Mouse (Mus musculus): ENCODE results near the gene Pde4dip.

The Pde4dip gene

DNA sequence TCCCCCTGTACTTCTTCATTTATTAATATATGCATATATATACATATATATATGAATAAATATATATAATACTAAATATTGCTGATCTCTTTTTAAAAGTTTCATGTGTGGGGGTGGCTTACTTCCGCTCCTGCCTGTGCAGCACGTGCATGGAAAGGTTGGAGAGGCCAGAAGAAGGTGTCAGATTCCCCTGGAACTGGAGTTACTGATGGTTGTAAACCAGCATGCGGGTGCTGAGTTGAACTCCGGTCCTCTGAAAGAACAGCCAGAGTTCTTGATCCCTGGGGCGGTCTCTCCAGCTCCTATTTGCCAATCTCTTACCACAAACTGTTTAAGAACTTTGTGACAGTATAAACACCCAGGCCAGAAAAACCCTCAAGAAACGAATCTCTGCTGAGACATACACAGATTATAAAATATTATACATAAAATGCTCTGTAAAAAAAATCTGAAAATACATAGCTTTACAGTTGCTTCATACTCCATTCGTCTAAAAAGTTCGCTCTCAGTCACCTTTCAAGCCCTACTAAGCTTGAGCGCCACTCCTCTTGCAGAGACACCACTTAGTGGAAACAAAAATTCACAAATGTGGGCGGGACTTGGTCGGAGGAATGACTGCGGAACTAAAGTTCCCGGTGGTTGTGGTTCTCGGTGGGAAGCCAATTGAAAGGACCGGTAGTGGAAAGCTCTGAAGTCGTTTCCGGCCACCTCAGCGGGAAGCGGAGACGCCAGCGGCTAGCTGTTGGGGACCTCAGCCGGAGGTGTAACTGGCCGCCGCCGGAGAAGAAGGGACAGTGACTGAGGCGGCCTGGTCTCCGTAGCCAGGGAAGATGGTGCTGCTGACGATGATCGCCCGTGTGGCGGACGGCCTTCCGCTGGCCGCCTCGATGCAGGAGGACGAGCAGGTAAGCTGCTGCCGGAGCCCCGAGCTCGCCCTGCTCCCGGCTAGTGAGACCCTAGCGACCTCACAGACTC lies 12.3 kb upstream of the Pde4dip start, which contains the start of gene Sec22b:
Sec22b (plus strand) TSS at position 675 of the 975 bp plus-strand sequence.
- peak; percentile 96 for DNase-seq (ENCODE audit: low spot score)

DNA sequence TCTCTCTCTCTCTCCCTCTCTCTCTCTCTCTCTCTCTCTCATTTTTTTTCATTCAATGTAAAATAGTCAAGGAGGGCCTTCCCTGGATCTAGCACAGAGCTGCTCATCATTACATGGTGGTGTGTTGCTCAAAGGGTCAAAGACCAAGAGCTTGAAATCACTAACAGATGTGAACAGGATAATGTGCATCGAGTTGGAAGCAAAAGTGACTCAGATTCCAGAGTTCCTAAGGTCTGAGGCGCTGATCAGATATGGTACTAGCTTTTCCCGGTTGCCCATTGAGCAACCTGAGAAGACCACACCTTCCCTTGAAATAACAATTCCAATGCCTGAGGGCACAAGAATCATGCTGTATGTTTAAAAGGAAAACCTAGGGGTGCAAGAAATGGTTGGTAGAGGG lies 9.9 kb upstream of the Pde4dip start:
- DNase-seq (ENCODE audit: low spot score), result peak; percentile 35

DNA sequence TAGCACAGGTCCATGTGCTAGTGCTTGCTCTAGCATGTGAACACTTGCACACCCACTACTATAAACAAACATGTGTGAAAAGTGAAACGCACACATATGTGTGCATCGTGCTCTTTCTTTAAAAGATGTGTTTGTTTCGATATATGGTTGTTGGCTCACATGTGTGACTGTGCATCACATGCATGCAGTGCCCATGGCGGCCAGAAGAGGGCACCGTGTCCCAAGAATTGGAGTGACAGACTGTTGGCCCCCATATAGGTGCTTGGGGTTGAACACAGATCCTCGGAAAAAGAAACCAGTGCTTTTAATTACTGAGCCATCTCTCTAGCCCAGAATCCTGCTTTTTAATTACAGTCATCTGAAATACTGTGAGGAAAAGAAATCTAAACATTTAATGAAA lies 6.2 kb upstream of the Pde4dip start:
- DNase-seq (ENCODE audit: low spot score), result peak; percentile 64

DNA sequence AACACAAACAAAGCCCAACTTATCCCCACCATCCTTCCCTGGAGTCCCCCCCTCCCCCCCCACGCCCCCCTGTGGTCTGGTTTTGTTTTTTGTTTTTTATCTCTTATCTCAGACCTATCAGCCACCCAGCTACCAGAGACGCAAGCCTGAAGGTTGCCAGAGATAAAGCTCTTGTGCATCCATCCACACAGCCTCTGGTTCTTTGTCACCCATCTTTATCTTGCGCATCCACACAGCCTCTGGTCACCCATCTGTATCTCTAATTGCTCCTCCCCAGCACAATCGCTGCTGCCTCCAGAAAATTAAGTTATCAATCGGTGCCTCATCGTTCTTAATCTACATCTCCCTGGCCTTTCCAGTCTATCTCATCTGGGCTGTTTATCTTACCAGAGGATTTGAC lies 1.7 kb upstream of the Pde4dip start:
- DNase-seq (ENCODE audit: low spot score), result no peak

DNA sequence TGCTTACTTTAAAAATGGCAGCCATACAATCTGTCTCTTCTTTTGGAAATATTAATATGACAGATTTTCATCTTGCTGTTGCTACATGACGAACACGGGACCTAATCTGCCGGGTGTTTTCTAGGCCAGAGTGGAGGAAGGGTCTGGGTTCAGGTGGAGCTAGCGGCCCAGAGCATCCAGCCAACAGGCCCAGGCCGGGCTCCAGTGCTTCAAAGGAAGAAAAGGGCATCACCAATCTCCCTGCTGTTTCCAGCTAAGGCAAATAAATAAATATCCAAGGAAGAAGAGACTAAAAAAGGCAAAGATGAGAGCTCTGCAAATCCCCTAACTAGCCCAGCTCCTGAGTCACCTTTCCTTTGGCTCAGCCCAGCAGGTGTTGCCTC lies 731 bp downstream of the Pde4dip start:
- DNase-seq (ENCODE audit: low spot score), result no peak

DNA sequence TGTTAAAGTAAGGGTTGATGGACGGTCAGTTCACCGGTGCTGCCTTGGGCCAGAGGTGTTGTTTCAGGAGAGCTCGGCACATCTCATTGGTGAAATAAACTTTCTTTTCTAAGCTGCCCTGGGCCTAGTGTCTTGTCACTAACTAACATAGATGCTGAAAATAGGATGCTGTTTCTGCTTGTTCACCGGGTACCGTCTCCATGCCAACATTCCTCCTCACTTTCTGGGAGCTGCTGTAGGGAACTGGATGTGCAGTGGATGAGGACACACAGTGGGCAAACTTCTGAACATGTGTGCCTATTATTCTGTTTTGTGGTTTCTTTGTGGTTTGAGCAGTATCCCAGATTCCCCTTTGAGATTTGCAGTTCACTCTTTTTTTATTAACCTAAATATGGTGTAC lies 6.9 kb downstream of the Pde4dip start:
- no peak for DNase-seq (ENCODE audit: low spot score)

DNA sequence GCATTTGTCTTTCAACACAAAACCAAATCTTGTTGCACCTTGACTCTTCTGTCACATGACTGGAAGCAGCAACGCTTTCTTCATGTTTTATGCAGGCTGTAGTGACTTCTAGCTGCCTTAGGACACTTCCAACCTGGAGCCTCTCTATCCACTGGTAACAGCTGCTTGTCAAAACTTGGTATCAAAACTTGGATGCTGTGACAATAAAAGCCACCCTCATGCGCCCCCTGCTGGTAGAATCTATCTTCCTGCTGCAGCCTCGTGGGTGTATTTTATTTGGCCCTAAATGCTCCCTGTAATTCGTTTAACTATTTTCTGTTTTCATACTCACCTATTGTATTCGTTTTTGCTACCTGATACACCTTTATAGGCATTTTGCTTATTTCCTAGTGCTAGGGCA lies 9.3 kb downstream of the Pde4dip start:
- DNase-seq (ENCODE audit: low spot score), result peak; percentile 88

DNA sequence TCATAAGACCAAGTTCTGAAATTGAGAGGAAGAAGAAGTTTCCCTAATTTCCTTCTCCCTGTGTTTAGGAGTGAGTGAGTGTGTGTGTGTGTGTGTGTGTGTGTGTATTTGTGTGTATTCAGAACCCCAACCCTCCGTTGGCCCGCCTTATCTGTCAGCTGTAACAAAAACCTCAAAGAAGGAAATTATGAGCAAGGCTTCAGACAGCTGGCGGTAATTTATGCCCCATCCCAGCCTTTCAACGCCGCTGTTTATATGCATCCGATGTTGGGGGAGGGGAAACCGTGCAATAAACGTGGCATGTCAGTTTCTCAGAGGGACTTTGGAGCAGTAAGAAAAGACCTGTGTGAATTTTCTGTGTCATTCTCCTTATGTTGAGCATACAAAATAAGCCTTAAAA lies 12.2 kb downstream of the Pde4dip start:
- DNase-seq (ENCODE audit: low spot score), result peak; percentile 46

DNA sequence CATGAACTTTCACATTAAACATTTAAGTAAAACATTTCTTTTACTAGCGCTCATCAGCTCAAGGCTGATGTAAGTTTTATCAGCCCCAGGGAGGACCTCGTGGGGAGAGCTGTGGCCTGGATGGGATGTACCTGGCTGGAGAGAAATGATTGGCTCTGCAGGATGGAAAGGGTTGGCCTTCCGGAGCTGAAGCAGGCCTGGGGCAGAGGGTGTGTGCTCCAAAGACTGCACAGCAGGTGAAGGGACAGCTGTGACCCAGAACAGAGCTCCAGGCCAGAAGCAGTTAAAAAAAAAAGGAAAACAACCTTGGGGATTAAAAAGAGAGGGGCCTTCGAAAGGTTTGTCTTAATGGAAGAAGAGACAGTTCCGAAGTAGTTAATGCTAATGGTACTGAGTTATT lies 13.7 kb downstream of the Pde4dip start:
- DNase-seq (ENCODE audit: low spot score), result no peak

DNA sequence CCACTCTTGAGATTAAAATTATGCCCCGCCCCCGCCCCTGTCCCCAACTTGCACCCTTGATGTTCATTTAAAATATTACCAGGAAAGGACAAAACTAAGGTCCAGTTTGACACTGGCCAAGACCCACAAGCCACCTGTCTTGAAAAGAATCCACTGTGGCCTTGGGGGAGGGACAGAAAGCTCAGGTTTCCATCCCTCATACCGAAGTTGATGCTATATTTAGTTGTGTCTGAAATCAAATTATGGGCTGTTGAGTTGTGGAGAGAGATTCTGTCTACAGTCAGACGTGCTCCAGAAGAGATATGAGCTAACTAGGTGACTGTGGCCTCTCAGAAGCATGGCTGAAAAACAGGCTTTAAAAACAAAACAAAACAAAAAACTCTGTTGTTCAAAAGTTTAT lies 18.8 kb downstream of the Pde4dip start:
- no peak for DNase-seq (ENCODE audit: low spot score)

DNA sequence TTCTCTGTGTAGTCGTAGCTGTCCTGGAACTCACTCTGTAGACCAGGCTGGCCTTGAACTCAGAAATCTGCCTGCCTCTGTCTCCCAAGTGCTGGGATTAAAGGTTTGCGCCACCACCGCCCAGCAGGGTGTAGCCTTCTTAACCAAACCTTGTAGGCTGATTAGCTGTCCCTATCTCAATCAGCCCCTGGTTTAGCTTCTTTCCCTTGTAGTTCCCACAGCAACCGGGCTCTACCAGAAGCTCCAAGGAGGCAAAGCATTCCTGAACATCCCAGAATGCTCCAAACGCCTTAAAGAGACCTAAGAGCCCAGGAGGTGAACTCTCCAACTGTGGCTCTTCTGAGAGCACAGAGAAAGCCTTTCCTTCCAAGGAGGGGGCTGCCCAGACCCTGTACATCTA lies 19.8 kb downstream of the Pde4dip start:
- peak; percentile 9 for DNase-seq (ENCODE audit: low spot score)

DNA sequence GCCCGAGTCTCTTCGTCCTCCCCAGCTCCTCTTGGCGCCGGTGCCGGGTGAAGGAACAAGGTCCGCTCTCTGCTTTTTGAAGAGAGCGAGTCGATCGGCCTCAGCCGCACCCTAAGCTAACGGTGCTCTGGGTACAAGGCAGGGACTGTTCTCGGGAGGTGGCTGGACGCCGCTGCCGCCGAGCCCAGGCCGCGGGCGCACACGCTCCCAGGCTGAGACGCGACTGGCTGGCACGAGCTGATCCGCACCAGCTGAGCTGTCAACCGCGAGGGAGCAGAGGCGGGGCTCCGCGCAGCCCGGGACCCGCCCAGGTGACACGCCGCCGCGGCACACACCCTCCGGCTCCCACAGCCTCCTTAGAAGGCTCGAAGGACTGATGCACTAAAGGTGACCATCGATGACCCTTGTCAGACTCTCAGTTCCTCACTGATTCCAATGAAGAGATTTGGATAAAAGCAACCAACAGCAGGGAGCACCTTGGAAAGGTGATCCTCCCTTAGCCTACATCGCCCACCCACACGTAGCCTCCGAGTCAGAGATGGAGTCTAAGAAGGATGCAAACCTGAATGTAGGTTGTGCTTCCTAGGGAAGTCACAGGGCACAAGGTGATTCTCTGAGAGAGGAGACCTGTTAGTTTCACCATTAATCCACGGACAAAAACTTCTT lies 20.4 kb downstream of the Pde4dip start:
- DNase-seq (ENCODE audit: low spot score), result peak; percentile 65

DNA sequence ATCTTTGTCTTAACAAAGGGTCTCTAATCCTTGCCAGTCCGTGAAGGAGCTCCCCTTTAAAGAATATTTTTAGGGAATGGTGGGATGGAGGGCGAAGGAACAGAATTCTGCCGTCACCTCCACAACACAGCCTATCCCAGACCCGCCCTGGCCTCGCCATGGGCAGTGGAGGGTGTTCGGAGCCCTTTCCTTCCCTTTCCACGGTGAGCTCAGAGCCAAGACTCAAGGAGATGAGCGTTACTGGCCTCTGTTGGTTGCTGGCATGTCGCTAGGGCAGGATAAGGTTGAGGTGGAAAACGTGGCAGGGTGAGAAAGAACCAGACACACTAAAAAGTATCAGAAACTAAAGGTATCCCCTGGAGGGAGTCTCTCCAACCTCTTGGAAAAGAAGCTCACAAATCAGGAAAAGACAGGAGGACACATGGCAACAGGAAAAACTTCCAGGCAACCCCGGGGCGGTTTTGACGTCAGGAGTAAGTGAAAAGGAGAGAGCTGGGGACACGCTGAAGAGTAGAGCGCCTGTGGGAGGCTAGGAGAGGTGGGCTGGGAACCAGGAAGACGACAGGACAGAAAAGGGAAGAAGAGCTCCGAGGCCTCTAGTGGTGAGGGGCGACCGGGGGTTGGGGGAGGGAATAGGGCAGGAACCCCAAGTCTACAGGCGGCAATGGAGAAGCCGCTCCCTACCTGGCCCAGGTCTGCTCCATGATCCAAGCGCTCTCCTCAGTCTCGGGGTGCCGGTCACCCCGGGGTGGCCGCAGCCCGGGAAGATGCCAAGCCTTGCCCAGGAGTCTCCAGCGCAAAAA lies 21.1 kb downstream of the Pde4dip start:
- DNase-seq (ENCODE audit: low spot score), result peak; percentile 23

DNA sequence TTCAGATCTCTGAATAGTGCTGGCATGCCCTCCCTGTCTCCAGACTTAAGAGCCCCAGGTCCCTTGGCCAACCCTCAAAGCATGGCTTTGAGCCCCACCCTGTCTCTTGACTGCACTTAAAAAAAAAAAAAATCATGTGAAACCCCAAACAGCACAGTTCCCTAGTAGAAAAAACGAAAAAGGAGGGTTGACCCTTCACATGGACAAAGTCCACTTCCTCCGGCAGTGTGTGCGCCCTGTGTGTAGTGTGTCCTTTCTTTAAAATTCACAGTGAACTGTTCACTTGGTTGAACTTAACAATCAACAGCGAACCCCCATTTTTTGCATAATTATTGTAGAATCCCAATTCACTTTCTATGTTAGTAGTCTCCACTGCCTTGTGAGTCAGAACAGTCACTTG lies 21.8 kb downstream of the Pde4dip start:
- no peak for DNase-seq (ENCODE audit: low spot score)

DNA sequence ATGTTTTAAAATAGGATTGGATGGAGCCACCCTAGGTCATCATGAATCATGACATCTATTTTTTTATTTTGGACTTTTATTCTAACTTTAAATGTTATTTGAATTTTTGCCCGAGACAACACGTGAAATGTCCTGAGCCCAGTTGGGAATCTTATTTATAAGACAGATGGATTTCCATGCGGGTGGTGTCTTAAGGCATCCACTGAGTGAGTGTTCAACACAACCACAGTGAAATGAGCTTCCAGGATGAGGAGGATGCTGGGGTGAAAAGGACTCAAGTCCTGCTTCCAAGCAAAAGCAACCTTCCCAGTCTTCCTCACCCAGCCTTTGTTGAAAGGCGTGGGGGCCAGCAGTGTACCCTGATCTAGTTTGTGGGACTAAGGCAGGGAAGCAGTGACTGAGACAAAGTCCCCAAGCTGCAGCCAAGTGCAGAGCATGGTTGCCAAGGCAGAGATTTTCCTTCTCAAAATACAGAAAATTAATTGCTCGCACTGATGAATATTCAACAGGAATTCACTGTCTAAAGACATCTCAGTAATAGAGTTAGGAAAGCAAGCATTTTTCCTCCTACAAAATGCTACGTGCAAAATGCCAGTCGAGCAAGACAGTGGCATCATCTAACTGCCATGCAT lies 27.6 kb downstream of the Pde4dip start:
- no peak for DNase-seq (ENCODE audit: low spot score)

DNA sequence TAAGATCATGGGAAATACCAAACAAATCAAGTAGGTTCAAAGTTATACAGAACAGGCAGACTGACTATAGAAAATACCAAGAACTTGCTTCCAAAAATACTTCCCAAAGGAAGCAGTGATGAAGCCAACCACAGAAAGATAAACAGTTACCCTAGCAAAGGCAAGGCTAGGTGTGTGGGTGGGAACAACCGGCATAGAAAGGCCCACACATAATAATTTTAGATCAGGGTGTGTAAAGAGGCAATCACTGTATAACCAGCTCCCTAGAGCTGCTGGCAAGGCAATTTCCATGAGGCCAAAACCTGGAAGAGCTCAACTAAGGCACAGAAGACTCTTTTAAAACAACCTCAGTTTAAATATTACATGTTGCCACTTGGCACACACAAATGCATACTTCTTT lies 29.1 kb downstream of the Pde4dip start:
- no peak for DNase-seq (ENCODE audit: low spot score)

DNA sequence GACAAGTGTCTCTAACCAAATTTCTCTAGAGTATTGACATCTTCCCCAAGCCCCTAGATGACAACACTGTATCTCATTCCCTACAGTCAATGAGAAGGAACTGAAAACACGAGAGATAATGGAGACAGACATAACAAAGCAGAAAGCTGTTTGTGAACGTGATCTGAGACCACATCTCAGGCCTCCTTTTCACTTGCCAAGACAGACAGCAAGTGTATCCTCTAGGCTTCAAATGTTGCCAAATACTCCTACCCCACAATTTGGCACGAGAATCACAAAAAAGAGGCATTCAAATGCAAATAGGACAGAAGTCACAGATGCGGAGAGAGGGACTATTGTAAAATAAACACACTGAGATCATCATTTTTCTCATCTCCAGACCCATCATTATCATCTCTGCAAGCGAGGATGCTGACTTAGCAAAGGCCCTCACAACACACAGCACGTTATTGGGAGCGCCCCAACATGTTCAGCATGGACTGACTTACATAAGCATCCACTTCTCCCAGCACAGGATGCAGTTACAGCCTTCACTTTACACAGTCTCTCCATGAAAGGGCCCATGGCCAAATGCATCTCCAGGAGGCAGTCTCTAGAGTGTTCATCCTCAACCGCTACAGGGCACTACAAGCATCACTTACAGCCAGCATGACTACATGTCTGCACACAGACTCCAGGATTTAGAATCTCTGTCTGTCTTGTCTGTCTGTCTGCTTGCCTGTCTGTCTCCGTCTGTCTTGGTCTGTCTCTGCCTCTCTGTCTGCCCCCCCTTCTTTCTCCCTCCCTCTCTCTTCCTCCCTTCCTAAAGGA lies 33.7 kb downstream of the Pde4dip start:
- DNase-seq (ENCODE audit: low spot score), result no peak

DNA sequence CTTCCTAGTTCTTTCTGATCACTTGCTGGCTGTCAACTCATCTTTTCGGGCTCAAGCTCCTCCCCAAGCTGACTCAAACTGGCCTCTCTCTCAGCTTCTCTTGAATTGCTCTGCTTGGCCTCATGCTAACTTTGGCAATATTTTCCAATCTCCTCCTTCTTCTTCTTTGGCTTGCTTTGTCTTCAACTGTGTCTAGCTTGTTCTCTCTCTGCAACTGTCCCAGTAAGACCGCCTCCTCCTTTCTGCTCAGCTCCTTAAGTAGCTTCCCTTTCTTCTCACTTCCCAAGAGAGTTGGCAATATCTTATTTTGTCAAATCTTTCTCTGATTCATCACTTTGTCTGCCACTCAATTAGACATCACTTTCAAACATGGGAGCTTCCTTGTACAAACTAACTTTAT lies 36.7 kb downstream of the Pde4dip start:
- DNase-seq (ENCODE audit: low spot score), result no peak

DNA sequence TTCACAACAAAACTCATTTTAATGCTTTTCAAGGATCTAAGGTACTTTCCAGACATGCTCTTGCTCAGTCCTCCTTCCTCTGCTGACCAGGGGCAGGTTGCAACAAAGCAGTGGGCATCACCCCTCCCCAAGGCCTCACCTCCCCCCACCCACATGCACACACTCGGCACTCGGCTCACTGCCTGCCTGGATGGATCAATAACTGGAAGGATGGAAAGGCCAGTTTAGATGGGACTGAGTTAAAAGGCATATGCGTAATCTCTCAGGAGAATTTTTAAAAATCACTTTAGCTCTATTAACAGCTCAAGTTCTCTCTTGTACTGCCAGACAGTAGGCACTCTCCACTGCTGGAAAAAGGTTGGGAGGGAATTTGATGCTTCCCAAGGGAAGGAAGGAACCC lies 40.9 kb downstream of the Pde4dip start:
- no peak for DNase-seq (ENCODE audit: low spot score)

DNA sequence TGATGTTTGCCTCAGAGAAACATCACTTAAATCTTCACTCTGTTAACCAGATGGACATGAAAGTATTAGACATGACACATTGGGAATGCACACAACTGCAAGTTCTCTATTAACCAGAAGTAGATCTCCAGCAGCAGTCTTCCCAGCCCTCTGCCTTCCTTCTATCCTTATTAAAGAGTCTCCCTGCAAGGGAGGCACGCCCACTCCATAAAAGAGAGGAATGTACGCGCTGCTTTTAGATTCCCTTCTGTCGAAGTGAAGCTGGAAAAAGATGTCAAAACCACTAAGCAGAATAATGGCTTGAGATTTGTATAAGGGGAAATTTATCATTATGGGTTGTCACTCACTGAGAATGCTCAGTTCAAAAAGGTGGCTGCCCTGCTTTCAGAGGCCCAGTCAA lies 42.1 kb downstream of the Pde4dip start:
- no peak for DNase-seq (ENCODE audit: low spot score)

DNA sequence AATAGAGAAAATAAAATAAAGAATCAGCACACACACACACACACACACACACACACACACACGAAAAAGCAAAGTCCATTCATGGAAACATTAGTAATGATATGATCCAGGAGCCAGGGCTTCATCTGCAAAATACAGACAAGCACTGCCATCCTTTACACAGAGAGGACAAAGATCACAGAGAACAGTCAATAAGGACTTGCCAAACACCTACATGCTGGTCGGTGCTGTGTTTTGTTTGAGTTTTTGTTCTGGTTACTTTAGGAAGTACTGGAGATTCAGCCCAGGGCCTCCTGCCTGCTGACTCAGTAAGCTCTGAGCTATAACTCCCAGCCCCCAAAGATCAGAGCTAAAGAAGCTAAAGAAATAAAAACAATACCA lies 43.7 kb downstream of the Pde4dip start:
- DNase-seq (ENCODE audit: low spot score), result no peak
